Mouse (Mus musculus): ENCODE measurements around the gene Itpkb.

DNA sequence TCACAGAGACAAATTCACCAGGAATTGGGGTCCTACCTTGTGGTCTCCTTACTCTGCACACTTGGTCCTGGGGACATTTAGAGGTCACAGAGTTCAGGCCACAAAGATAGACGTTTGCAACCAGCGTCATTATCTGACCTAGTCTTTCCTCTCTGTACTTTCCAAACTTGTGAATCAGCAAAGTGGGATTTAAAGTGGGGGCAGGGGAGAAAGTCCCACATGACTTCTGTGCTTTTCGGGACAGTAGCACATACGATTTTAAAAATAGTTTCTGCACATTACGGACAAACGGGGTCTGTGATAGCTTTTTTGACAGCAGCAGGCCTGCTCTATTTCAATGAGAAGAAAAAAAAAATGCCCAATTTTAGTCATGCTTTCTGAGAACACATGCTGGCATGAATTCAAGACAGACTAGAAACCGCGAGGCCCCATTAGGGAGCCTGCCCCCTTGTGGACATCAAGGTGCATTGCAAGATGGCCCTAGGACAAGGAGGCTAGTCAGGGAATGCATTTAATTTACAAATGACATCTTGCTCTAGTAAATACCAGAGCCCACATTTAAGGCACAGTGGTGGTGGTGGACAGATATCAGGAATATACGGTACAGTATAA, 97.9 kb downstream of the Itpkb start:
- no peak for TF ChIP-seq ZNF384 (IDR thresholded peaks at IDR 0.05; ENCODE audit: low read depth, low read length)
- TF ChIP-seq HCFC1 (IDR thresholded peaks at IDR 0.05; ENCODE audit: borderline replicate concordance, insufficient read depth, low read length): no peak
- TF ChIP-seq ZC3H11A (IDR thresholded peaks at IDR 0.05; ENCODE audit: borderline replicate concordance, low read depth, low read length): peak; percentile 61; the same call in 1 of the 2 replicates
- TF ChIP-seq CHD2 (IDR thresholded peaks at IDR 0.05; ENCODE audit: low read depth, low read length): no peak
- no peak for TF ChIP-seq MAFK (IDR thresholded peaks at IDR 0.05; ENCODE audit: insufficient read depth, low read depth, low read length)
